Mouse (Mus musculus) left cerebral cortex, adult 11 months (tissue): ENCODE results near the gene Zc3h12d.
"Not testable (repeated sequence)": the region's sequence is repeated elsewhere in the genome, so short reads cannot be mapped to it uniquely, and the experiment has no call there.

Source experiments
- DNase-seq: peaks from one replicate; pipeline ENCODE4 v3.0.0; 2022; ENCODE audit warnings: low spot score

Gene Zc3h12d

DNA sequence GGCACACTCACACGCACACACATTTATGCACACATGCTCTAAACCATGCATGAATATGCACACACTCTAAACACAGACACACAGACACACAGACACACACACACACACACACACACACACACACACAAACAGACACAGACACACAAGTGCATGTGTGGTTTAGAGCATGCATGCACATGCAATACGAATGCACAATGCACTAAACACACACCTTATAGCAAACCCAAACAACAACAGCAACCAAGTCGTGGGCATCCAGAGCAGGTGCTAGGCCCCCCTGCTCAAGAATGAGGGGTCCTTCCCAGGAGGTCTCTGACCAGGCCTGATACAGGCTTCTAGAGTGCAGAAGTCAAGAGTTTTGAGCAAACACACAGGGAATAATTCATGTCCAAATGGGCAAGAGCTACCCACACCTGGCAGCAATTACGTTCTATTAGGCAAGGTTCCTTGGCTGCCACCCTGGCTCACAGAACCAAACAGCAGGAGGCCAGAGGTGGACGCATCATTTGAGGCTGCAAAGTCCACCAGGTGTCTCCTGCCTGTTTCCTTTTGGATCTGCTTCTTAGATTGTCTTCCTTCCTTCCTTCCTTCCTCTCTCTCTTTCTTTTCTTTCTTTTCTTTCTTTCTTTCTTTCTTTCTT, 39.2 kb downstream of the Zc3h12d start:
- DNase-seq = no peak

DNA sequence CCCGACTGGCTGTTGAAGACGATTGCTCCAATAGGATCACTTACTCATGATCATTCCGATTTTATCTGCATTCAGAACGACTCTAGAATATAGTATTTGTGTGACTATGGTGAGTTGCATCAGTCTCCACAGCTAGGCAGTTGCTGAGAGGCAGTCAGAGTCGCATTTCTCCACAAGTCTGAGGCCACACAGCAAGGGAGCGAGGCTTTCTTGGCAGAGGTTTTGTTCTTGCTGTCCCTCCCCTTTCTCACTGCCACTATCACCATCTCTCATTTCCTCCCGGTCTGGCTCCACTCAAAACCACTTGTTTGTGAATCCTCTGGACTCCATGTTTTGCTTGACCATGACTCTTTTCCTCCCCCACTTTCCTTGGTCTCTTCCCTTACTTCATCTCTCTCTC, 41.9 kb downstream of the Zc3h12d start:
- no peak for DNase-seq

DNA sequence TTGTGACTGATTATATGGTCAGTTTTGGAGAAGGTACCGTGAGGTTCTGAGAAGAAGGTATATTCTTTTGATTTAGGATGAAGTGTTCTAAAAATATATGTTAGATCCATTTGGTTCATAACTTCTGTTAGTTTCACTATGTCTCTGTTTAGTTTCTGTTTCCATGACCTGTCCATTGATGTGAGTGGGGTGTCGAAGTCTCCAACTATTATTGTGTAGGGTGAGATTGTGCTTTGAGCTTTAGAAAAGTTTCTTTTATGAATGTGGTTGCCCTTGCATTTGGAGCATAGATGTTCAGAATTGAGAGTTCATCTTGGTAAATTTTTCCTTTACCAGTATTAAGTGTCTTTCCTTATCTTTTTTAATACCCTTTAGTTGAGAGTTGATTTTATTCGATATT, 48.0 kb downstream of the Zc3h12d start:
- not testable (repeated sequence) for DNase-seq

DNA sequence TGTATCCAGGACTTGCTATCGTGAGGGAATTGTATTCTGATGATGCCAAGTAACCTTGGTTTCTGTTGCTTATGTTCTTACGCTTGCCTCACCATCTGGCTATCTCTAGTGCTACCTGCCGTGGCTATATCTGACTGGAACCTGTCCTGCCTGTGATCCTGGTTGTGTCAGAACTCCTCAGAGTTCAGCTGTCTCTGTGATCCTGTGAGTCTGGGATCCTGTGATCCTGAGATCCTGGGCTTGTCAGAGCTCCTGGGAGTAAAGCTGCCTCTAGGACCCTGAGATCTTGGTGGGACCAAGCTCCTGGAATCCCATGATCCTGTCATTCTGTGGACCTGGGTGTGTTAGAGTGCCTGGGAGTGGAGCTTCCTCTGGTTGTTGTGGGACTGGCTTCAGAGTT, 49.7 kb downstream of the Zc3h12d start:
- no peak for DNase-seq

DNA sequence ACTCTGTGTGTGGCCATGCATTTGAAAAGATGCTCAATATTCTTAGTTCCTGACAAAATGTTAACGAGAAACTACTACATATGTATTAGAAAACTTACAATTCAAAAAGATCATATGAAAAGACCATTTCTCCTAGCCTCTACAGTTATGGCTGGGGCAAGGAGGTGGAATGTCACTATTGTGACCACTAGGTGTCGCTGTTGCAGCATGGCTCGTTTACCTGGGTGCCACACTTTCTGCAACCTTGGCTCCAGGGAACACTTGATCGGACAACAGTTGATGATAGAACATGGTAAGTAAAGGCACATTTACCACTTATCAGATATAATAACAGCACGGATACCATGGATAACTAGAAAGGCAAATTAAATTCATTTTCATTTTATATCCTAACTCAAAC, 51.3 kb downstream of the Zc3h12d start:
- DNase-seq = peak; percentile 50

DNA sequence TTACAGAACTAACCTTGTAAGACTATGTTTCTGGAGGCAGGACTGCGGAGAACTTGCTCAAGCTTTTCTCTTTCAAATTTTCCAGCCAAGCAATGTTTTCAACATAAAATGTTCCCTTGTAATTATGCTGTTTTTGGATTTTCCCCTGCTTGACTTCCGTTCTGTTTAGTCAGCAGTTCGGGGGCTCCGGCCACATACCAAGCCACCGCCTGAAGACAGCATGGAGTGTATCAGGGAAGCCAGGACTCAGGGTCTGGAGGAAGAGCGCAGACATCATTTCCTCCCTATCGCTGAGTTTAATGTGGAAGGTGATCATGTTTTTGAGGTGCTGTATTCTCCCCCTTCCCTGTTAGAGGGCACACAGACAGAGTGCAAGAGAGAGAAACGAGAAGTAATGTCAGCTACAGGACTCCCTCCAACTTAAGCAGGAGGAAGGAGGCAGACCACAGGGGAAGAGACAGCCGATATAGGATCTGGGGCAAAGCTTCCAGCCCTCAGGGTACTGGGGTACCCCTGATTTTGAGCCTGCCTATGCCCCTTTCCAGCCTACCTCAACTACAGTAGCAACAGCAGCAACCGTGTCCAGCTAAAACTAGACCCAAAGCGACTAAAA, 56.1 kb downstream of the Zc3h12d start:
- DNase-seq = no peak

DNA sequence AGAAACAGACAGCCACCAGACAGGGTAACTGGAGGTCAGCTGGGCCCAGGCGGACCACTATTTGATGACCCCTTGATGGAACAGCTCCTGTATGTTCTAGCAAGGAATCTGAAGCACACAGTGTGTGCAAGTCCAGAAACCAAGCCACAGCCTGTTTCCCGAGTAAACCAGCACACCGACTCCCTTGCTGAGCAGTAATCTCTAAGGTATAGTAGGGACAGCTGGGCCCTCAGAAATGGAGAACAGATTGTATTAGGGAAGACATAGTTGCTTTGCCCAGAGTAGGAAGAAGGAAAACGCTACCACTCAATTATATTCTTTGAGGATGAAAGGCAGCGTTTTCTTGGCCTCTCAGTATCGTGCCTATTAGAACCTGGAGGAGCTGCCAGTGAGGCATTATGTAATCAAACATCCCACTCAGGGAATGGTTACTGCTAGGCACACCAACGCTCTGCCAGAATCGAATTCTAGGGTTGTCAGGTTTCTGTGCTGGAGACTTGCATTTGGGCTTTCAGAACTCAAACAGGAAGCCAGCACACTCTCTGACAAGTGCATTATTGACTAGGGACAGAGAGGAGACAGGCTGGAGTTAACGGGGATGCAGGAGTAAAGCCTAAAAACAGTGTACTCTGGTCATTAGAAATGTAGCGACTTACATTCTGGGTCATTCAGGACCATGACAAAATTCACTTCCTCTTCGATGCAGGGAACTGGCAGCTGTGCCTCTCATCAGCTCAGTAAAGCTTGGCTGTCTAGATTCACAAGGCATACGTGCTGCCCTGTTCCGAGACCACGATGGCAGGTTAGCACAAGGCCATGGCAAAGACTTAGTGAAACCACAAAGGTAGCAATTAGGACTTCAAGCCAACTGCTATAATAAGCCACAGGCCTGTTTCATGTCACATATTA, 68.7 kb downstream of the Zc3h12d start:
- peak; percentile 62 for DNase-seq

DNA sequence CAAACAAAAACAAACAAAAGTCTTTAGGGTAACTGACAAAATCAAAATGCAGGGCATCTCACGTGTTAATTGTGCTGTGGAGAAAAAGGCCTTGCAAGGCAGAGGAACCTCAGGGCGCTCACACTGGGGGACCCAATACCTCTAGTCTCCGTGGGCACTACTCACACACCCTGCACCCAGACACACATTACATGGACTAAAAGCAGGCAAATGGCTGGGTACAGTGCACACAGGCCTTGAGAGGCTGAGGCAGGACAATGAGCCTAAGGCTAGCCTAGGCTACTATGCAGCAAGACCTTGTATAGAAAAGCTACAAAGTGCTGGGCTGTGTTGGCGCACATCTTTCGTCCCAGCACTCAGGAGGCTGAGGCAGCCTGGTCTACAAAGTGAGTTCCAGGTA, 71.9 kb downstream of the Zc3h12d start:
- DNase-seq = no peak

DNA sequence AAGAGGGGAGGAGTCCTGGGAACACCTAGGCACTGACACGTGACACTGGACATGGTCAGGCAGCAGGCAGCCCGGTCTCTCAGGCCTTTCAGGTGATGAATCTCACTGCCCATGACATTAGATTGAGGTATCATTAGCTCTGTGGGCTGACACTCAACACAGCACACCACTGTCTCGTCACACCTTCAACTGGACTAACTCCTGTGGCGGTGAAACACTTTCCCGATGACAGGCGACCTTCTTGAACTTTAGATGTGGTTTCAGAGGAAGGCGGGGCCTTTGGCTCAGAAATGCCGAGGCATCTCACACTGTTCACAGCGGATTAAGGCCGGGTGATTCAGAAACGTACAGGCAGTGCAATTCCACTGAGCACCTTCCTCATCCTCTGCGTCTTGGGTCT, 74.9 kb downstream of the Zc3h12d start:
- no peak for DNase-seq

DNA sequence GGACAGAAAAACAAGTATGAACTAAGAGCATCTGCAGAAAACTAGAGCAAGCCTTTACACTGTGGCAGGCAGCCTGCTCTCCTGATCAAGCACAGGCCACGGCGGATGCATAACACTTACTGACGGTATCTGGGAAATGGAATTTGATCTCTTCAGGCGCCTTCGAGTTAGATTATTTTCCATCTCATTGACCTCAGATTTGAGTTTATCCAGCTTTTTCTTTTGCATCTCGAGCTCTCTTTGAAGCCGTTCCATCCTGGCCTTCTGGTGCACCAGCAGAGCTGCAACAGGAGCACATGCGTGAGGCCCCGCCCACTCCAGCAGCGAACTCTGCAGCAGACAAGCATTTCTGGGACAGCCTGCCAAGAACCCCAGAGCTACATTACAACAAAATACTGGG, 79.0 kb downstream of the Zc3h12d start:
- DNase-seq = no peak
